Mouse (Mus musculus): Measurements from ENCODE around the gene Zfp978. TPM values are rescaled to one million over a fixed set of nuclear protein-coding genes. Genes with fewer than 3 reads are reported as not detected.

The Zfp978 gene
- total and polyA plus RNA-seq, 3 experiments = 0.23 to 0.35 TPM; not detected in 1

Other genes with a start within 250 kb of the Zfp978 start
- gene Zfp991, start 229.3 kb upstream of the Zfp978 start, total RNA-seq (2021) = 1 to 10 TPM; 5.4 to 7.7 TPM
- gene Zfp991, start 229.3 kb upstream of the Zfp978 start, polyA plus RNA-seq (2012; rRNA removed) = 0.03 TPM in 1 of 2 replicates, not detected in the other
- under 1 TPM; 0.20 to 0.21 TPM for gene Zfp988, start 55.6 kb upstream of the Zfp978 start, total RNA-seq (2021)
- not detected in 2 replicates for gene Zfp988, start 55.6 kb upstream of the Zfp978 start, polyA plus RNA-seq (2012; rRNA removed)
- 10 to 100 TPM; 12.9 to 14.3 TPM for gene Zfp982, start 131.1 kb downstream of the Zfp978 start, total RNA-seq (2021)
- not detected in 2 replicates for gene Zfp982, start 131.1 kb downstream of the Zfp978 start, polyA plus RNA-seq (2012; rRNA removed)
- under 1 TPM; 0.23 to 0.69 TPM for gene Gm16503, start 178.9 kb downstream of the Zfp978 start, total RNA-seq (2021)
- gene Gm16503, start 178.9 kb downstream of the Zfp978 start, polyA plus RNA-seq (2012; rRNA removed) = not detected in 2 replicates
- gene Zfp985, start 192.0 kb downstream of the Zfp978 start, total RNA-seq (2021) = under 1 TPM; 0.09 to 0.41 TPM
- gene Zfp985, start 192.0 kb downstream of the Zfp978 start, polyA plus RNA-seq (2012; rRNA removed) = not detected in 2 replicates